Mouse (Mus musculus): ENCODE results near the gene Tirap. TPM values are rescaled to one million over a fixed set of nuclear protein-coding genes. Genes with fewer than 3 reads are reported as not detected.

Gene Tirap
- 7.2 TPM for polyA plus RNA-seq (2014; fragmentation: Illumina TruSeq; extraction: RNeasy Lipid Tissue Mini Kit (QIAGEN cat#74804); ENCODE audit: low read depth, low replicate concordance)

DNA sequence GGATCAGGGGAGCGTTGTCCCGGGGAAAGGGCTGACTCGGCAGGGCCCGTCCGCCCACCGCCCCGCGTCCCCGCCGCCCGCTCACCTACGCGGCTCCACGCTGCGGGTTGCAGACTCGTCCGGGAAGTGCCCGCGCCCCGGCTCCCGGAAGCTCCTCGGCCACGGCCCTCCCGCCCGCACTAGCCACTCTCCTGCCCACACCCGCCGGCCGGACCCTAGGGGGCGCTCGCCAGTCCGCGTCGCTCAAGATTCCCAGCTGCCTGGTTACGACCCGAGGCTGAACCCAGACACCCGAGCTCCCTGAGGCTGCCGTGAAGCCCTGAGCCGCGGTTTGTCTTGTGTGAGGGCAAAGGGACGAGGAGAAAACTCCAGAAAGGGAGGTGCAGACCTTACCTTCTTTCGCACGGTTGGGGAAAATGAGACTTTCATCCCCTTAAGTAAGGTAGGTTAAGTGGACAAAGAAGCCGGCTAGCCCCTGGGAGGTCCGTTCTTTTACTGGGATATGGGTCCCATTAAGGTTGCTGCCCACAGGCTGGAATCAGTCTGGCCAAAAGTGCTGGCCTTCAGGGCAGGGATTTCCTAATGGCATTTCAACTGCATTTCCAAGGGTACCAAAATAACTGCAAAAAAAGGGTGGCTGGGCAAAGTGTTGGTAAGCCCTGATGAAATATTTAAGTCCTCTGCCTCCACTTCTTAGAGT lies at the start of gene Tirap, which contains the start of gene Srpr:
Gene Tirap (minus strand): TSS at position 520 of the 700 bp plus-strand sequence.
Gene Srpr (plus strand): TSS at position 404 of the 700 bp plus-strand sequence.

DNA sequence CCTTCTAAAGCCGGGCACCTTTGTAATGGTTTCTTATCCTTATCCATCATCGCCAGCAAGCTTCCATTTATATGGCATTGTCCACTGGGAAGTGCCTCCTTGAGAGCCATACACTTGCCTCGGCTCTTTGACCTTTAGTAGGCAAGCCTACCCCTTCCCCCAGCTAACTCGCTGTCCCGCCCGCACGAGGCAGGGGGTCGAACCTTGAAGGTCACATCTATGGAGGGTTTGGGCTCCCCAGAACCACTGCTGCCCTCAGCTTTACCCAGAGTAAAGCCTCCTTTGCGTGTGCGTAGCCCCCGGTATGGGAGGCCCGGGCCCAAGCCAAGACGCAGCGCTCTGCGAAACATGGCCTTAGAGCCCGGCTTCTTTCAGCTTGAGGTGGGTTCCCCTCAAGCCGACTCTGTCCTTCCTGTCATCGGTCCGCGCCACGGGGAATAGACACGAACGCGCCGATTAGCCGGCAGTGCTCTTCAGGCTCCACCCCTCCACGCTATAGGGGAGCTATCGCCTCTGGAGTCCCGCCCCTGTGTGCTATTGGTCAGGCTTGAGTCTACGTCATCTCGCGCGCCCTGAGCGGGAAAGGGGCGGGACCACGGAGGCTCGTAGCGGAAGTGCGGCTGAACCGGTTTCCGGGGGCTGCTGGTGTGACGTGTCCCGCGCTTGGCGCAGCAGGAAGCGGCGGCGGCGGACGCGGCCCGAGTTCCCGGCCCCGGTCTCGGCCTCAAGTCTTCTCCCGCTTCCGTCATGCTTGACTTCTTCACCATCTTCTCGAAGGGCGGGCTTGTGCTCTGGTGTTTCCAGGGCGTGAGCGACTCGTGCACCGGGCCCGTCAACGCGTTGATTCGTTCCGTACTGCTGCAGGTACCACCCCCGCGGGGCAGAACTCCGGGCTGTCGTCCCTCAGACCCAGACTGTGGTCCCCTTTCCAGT lies 10.7 kb upstream of the Tirap start, which contains the start of gene Foxred1:
Gene Foxred1 (minus strand): TSS at position 514 of the 933 bp plus-strand sequence.

DNA sequence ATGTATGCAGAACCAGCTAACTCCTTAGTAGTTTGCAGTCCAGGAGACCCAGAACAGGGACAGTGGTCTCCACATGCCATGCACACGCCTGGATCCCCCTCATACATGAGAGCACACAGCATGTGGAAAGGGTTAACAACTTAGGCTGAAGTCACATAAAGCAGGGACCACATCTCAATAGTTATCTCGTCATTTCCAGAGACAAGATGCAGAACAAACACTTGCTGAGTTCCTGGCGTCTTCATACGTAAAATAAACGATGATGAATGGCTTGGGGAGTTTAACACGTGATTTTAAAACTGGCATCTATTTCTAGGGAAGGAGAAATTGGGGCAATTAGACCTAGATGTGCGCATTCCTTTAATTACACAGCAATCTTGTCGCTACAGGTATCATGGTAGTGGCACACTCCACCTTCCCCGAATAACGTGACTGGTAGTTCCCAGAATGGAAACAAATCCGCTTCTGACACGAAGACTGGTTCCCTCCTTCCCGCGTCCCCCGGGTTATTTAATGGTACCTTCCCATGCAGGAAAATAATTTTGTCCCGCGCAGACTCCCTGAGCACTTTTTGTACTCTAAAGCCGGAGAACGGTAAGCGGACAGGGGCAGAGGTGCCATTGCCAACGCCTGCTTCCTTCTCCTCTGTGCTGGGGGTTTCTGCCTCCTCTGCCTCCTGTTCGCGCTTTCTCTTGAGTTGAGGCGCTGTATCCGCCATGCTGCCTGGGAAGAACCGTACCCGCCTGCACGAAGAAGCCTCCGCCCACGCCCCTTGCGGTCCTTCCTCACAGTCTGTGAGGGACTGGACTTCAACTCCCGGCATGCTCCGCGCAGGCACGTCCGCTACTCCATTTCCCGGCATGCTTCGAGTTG lies 24.6 kb downstream of the Tirap start, which contains the start of gene Dcps:
Gene Dcps (minus strand): TSS at position 811 of the 873 bp plus-strand sequence.

Other genes starting within 250 kb of the Tirap start
- 26.2 TPM for gene St3gal4, start 81.0 kb downstream of the Tirap start, polyA plus RNA-seq (2014; fragmentation: Illumina TruSeq; extraction: RNeasy Lipid Tissue Mini Kit (QIAGEN cat#74804); ENCODE audit: low read depth, low replicate concordance)
- gene Dcps, start 24.2 kb downstream of the Tirap start, polyA plus RNA-seq (2014; fragmentation: Illumina TruSeq; extraction: RNeasy Lipid Tissue Mini Kit (QIAGEN cat#74804); ENCODE audit: low read depth, low replicate concordance), result 28.5 TPM
- gene Srpr, start 116 bp downstream of the Tirap start, polyA plus RNA-seq (2014; fragmentation: Illumina TruSeq; extraction: RNeasy Lipid Tissue Mini Kit (QIAGEN cat#74804); ENCODE audit: low read depth, low replicate concordance), result 168 TPM
- gene Foxred1, start 10.8 kb upstream of the Tirap start, polyA plus RNA-seq (2014; fragmentation: Illumina TruSeq; extraction: RNeasy Lipid Tissue Mini Kit (QIAGEN cat#74804); ENCODE audit: low read depth, low replicate concordance), result 47.8 TPM
- 20.1 TPM for gene Fam118b, start 67.5 kb upstream of the Tirap start, polyA plus RNA-seq (2014; fragmentation: Illumina TruSeq; extraction: RNeasy Lipid Tissue Mini Kit (QIAGEN cat#74804); ENCODE audit: low read depth, low replicate concordance)
- 15.5 TPM for gene Rpusd4, start 67.6 kb upstream of the Tirap start, polyA plus RNA-seq (2014; fragmentation: Illumina TruSeq; extraction: RNeasy Lipid Tissue Mini Kit (QIAGEN cat#74804); ENCODE audit: low read depth, low replicate concordance)
- 21.7 TPM for gene Cdon, start 220.8 kb upstream of the Tirap start, polyA plus RNA-seq (2014; fragmentation: Illumina TruSeq; extraction: RNeasy Lipid Tissue Mini Kit (QIAGEN cat#74804); ENCODE audit: low read depth, low replicate concordance)

Data from adipose tissue, adult 10 weeks (tissue).